Mouse (Mus musculus) cerebellum, adult 2 months (tissue): ENCODE measurements at regions not wholly inside any gene's neighbourhood (a gene's known extent, or its start where the extent isn't known, plus 50 kb on each side); places are given as distances from the start of the nearest gene placed in this dataset.

Source experiments
- CTCF ChIP-seq: fragments of 200-500 bp; IDR thresholded peaks from 2 replicates; pipeline ENCODE4 v1.5.1; 2011; ENCODE audit warnings: low read depth, mild to moderate bottlenecking, control low read depth, low read length, moderate library complexity, borderline replicate concordance; ENCODE audit not compliant: insufficient read depth
- POLR2A ChIP-seq: fragments of 200-500 bp; IDR thresholded peaks from 2 replicates; pipeline ENCODE4 v1.6.1; 2011; ENCODE audit warnings: low read length, control low read depth, borderline replicate concordance; ENCODE audit not compliant: insufficient read depth

GRCm38 (mm10) chr12:90862632-90863031 lies 124.4 kb upstream of the Dio2 start:
- TF ChIP-seq CTCF: no peak
- TF ChIP-seq POLR2A: no peak
